Mouse (Mus musculus): ENCODE data around the gene Col25a1.

DNA sequence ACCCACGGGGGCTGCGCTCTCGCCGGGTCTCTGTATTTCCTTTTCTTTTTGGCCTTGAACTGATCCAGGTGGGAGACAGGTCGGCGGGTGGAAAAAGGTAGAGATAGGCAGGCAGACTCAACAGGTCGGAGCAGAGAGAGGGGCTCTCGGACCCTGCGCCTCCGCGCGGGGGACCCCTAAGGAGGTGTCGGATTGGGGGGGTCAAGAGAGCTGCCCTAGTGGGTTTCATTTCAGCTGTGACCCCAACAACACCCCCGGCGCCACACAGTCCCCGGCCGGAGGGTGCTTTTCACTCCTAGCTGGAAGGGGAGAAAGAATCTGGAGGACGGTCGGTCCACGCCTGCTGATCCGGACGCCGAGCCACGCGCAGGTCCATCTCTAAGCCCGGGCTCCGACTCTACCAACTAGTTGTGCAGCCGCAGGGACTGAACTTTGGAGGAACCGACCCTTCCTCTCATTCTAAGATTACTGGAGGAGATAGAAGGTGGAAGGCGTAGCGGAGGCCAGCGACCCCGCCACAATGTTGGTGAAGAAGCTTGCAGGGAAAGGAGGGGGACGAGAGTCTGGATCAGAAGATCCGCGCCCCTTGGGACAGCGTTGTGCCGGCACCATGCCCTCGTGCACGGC is 49.8 kb downstream of the Col25a1 start:
- no peak for TF ChIP-seq CTCF (IDR thresholded peaks at IDR 0.05)
- no peak for TF ChIP-seq EP300 (IDR thresholded peaks at IDR 0.05)

Data from lung, postnatal 0 days (tissue).